Mouse (Mus musculus) forebrain, embryonic 12.5 days (tissue): Measurements from ENCODE around the gene Tfdp2. TPM values are rescaled to one million over a fixed set of nuclear protein-coding genes. Genes with fewer than 3 reads are reported as not detected.

Experiments
- ATAC-seq: fragments of 200-750 bp; cut with Nextera tagmentation; 2 replicates; pipeline ENCODE4 v1.8.0; 2017; ENCODE audit warnings: moderate TSS enrichment; ENCODE audit not compliant: low FRiP score
- H3K27ac ChIP-seq: fragments of 300-500 bp; sonication (generic); 2 replicates; pipeline ENCODE4 v1.5.1; 2016; ENCODE audit warnings: mild to moderate bottlenecking
- H3K27me3 ChIP-seq: fragments of 300-500 bp; sonication (generic); 2 replicates; pipeline ENCODE4 v1.6.1; 2016; ENCODE audit warnings: mild to moderate bottlenecking
- H3K36me3 ChIP-seq: fragments of 300-500 bp; sonication (generic); replicated peaks from 2 replicates; pipeline ENCODE4 v1.6.1; 2016; ENCODE audit warnings: mild to moderate bottlenecking
- H3K4me1 ChIP-seq: fragments of 300-500 bp; sonication (generic); 2 replicates; pipeline ENCODE4 v1.6.1; 2016
- H3K4me2 ChIP-seq: fragments of 300-500 bp; sonication (generic); 2 replicates; pipeline ENCODE4 v1.6.1; 2016; ENCODE audit warnings: mild to moderate bottlenecking, moderate library complexity
- H3K4me3 ChIP-seq: fragments of 300-500 bp; sonication (generic); replicated peaks from 2 replicates; pipeline ENCODE4 v1.5.1; 2016; ENCODE audit warnings: mild to moderate bottlenecking
- H3K9ac ChIP-seq: fragments of 300-500 bp; sonication (generic); 2 replicates; pipeline ENCODE4 v1.6.1; 2016; ENCODE audit warnings: mild to moderate bottlenecking
- H3K9me3 ChIP-seq: fragments of 300-500 bp; sonication (generic); 2 replicates; pipeline ENCODE4 v1.6.1; 2016
- WGBS: fragments of 180-500 bp; shearing (Covaris S2); methylation state at CpG from one replicate; pipeline ENCODE4 v1.1.7; 2016; 5-methylcytosine and 5-hydroxymethylcytosine counted together
- polyA plus RNA-seq: library from polyadenylated mRNA; unstranded; fragments of >200 nt; fragmentation: Nextera tagmentation; extraction: Ambion mirVana; gene quantifications from 2 replicates; pipeline ENCODE4 v1.2.1, GENCODE M21; 2016

The Tfdp2 gene
- polyA plus RNA-seq, 1 experiment from 2014 or later: 71.3 TPM

DNA sequence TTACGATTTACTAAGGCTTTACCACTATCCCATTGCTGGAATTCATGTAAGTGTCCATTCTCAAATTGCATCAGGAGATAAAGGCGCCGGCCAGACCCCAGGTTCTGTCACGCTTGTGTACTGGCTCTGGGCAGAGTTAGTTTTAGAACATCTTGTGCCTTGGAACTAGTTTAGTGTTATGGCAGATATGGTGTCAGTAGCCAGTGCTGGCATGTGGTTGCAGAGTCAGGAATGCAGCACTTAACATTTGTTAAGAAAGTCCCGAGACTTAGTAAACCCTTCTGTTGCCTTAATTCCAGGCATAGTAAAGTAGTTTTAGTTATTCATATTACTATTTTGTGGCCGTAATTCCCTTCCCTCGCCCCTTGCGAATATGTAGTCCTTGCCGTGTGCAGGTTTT, 1.7 kb downstream of the Tfdp2 start:
- ATAC-seq: no peak
- peak overlapping the region; percentile 98; the same call in 1 of the 2 replicates for H3K4me2 ChIP-seq
- no peaks in the 10 kb centered on the region for H3K9me3 ChIP-seq
- H3K27me3 ChIP-seq: no peaks in the 10 kb centered on the region
- H3K36me3 ChIP-seq: no peaks in the 10 kb centered on the region
- no peak overlapping the region for H3K4me3 ChIP-seq
- no peak overlapping the region for H3K27ac ChIP-seq
- no peak overlapping the region for H3K9ac ChIP-seq
- WGBS: 78% methylated on average over 9 of the region's 9 CpGs
- peaks cover 15% of the 10 kb centered on the region for H3K4me1 ChIP-seq

DNA sequence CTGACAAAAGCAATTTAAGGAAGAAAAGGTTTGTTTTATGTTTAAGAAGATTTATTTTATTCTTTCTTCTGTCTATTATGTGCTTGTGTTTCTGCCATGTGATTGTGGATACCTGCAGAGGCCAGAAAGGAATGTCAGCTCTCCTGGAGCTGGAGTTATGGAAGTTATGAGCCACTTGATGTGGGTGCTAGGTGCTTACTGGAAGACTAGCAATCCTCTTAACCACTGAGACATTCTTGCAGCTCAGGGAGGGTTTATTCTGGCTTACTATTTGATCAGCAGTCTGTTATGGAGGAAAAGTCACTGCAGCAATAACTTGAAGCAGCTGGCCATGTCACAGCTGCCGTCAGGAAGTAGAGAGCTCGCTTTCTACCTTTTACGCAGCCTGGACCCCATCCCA, 7.6 kb downstream of the Tfdp2 start:
- Histone ChIP-seq H3K4me1 (no peaks in the 10 kb centered on the region), H3K27me3 (no peaks in the 10 kb centered on the region), H3K4me2 (no peak overlapping the region), H3K27ac (no peak overlapping the region), H3K4me3 (no peak overlapping the region), H3K36me3 (no peaks in the 10 kb centered on the region), H3K9ac (no peak overlapping the region), H3K9me3 (no peaks in the 10 kb centered on the region)
- 96% methylated on average over 3 of the region's 3 CpGs for WGBS
- ATAC-seq: no peak

DNA sequence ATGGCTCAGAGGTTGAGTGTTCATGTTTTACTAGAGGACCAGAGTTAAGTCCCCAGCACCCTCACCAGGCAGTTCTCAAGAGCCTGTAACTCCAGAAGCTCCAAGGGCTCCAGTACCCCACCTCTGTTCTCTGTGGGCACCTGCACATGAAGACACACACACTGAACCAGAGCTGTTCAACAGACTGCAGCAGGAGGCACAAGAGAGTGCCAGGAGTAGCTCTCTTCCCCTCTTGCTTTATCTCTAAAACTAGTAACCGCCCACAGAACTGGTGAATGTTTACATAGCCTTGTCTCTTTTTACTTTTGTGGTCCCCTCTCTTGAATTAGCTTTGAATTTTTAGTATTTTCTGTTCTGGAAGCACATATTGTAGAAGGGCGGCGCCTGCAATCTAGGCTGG, 11.4 kb downstream of the Tfdp2 start:
- H3K4me1 ChIP-seq: no peaks in the 10 kb centered on the region
- no peaks in the 10 kb centered on the region for H3K27me3 ChIP-seq
- no peak overlapping the region for H3K4me3 ChIP-seq
- H3K4me2 ChIP-seq: no peak overlapping the region
- no peak overlapping the region for H3K9ac ChIP-seq
- no peaks in the 10 kb centered on the region for H3K36me3 ChIP-seq
- H3K9me3 ChIP-seq: no peaks in the 10 kb centered on the region
- H3K27ac ChIP-seq: no peak overlapping the region
- no peak for ATAC-seq
- WGBS: 94% methylated on average over 3 of the region's 3 CpGs

DNA sequence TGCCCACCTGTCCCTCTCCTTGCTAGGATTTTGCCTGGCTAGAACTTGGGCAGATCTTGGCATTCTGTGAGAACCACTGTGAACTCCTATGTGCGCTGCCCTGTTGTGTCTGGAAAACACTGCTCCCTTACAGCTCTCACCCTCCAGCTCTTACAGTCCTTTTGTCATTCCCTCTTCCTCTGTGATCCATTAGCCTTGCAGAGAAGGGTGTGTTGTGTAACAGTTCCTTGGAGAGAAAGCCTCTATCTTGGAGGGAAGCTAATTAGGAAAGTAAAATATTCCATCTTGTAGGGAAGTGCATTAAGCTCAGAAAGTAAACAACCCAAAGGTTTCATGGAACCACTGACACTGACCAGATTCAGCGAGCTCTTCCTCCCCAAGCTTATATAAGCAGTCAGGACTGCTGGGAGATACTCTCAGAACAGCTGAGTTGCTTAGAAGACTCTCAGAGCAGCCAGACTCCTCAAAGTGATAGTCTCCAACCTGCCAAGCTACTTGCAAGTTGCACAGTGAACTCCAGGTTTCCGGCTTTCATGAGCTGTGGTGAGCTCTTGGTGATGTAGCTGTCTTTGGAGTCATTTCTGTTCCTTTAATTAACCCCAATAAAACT, 17.1 kb downstream of the Tfdp2 start:
- H3K4me2 ChIP-seq: no peak overlapping the region
- no peak overlapping the region for H3K27ac ChIP-seq
- H3K9me3 ChIP-seq: no peaks in the 10 kb centered on the region
- no peak for ATAC-seq
- H3K4me3 ChIP-seq: no peak overlapping the region
- no peaks in the 10 kb centered on the region for H3K36me3 ChIP-seq
- WGBS: 91% methylated on average over 3 of the region's 3 CpGs
- no peak overlapping the region for H3K9ac ChIP-seq
- H3K4me1 ChIP-seq: no peaks in the 10 kb centered on the region
- no peaks in the 10 kb centered on the region for H3K27me3 ChIP-seq

DNA sequence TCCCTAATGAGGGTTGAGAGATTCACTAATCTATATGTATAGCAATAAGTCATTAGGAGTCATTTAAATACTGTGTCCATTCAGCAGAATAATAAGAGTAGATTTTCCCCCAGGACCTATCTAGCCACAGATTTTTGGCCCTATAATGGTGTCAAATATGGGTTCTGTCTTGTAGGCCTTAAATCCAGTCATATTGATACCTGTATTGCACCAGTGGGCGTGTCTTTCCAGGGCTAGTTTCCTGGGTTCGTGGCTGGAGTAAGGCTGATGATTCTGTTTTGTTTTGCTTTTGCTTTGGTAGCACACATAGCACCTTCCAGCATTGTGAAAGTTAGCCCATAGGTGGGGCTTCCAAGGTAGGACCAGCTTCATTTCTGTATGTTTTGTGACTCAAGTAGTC, 18.1 kb downstream of the Tfdp2 start:
- no peak for ATAC-seq
- Histone ChIP-seq H3K27ac (no peak overlapping the region), H3K4me2 (no peak overlapping the region), H3K36me3 (no peaks in the 10 kb centered on the region), H3K9ac (no peak overlapping the region), H3K9me3 (no peaks in the 10 kb centered on the region), H3K27me3 (no peaks in the 10 kb centered on the region), H3K4me3 (no peak overlapping the region), H3K4me1 (no peaks in the 10 kb centered on the region)
- WGBS: 94% methylated on average over 2 of the region's 2 CpGs

DNA sequence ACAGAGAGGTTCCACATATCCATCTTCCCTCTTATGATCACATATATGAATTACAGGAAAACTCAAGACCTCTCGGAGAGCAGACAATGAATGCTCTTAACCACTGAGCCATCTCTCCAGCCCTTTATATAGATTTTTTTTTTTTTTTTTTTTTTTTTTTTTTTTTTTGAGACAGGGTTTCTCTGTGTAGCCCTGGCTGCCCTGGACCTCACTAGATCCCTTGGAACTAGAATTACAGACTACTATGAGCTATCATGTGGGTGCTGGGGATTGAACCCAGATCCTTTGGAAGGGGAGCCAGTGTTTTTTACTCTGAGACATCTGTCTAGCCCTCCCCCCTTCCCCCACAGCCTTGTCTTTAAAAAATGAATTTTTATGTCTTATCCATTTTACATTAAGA, 21.2 kb downstream of the Tfdp2 start:
- H3K4me3 ChIP-seq: no peak overlapping the region
- H3K27me3 ChIP-seq: no peaks in the 10 kb centered on the region
- 96% methylated on average over 1 of the region's 1 CpGs for WGBS
- H3K9me3 ChIP-seq: no peaks in the 10 kb centered on the region
- no peaks in the 10 kb centered on the region for H3K36me3 ChIP-seq
- H3K27ac ChIP-seq: no peak overlapping the region
- no peak overlapping the region for H3K4me2 ChIP-seq
- no peak overlapping the region for H3K9ac ChIP-seq
- no peak for ATAC-seq
- no peaks in the 10 kb centered on the region for H3K4me1 ChIP-seq

DNA sequence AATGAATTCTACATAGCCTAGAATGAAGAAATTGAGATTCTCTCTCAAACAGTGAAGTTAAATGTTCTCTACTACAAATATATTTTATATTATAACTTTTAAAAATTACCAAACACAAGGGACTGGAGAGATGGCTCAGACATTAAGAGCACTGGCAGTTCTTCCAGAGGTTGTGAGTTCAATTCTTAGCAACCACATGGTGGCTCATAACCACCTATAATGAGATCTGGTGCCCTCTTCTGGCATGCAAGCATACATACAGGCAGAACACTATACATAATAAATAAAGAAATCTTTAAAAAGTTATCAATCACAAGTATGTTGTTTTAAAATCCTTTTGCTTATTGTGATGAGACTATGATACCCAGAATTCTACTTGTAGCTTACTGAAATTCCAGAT, 21.7 kb downstream of the Tfdp2 start:
- Histone ChIP-seq H3K9ac (no peak overlapping the region), H3K4me1 (no peaks in the 10 kb centered on the region), H3K36me3 (no peaks in the 10 kb centered on the region), H3K27me3 (no peaks in the 10 kb centered on the region), H3K9me3 (no peaks in the 10 kb centered on the region), H3K4me3 (no peak overlapping the region), H3K4me2 (no peak overlapping the region), H3K27ac (no peak overlapping the region)
- no peak for ATAC-seq

DNA sequence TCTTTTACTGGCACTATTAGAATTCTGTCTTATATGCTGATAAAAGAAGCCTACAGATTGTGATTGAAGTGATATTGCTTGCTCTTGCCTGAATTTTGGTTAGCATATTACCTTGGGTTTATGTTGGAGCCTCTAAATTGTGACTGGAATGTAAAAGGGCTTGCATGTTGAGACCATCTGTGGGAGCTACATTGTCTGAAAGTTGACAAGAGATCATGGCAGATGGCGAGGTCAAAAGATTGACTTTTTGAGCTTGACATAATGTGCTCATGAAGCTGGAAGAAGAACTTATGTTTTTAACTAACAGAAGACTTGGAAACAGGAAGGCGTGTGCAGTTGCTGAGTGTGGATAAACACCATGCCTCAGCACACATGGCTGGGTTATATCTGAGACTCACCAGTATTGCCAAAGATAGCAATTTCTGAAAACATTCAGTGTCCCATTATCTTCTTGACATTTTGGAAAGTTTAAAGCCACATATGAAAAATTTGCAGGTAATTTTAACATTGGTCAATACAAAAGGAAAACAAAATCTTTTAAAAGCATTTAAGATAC, 23.1 kb downstream of the Tfdp2 start:
- H3K9me3 ChIP-seq: no peaks in the 10 kb centered on the region
- WGBS: 65% methylated on average over 2 of the region's 2 CpGs
- no peak overlapping the region for H3K4me3 ChIP-seq
- H3K27ac ChIP-seq: no peak overlapping the region
- no peaks in the 10 kb centered on the region for H3K27me3 ChIP-seq
- no peak overlapping the region for H3K4me2 ChIP-seq
- H3K4me1 ChIP-seq: no peaks in the 10 kb centered on the region
- H3K9ac ChIP-seq: no peak overlapping the region
- ATAC-seq: no peak
- H3K36me3 ChIP-seq: no peaks in the 10 kb centered on the region

DNA sequence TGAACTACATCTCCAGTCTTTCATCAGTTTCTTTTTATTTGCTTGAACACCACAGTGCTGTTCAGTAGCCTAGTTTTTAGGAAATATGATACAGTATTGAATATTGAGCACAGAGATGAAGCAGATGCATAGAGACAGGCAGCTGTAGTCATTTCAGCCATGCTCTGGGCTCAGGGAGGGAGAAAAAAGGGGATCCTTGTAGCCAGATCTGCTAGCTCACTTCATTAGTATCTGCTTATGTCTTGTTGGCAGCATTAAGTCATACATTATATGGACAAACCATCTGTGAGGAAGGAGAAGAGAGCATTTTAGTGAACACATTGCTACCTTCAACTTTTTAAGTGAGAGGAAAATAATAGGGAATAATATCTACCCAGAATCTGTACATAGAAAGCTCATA, 24.3 kb downstream of the Tfdp2 start:
- ATAC-seq: no peak
- no peak overlapping the region for H3K9ac ChIP-seq
- H3K27me3 ChIP-seq: no peaks in the 10 kb centered on the region
- no peaks in the 10 kb centered on the region for H3K9me3 ChIP-seq
- H3K4me2 ChIP-seq: no peak overlapping the region
- H3K4me1 ChIP-seq: no peaks in the 10 kb centered on the region
- no peak overlapping the region for H3K4me3 ChIP-seq
- H3K27ac ChIP-seq: no peak overlapping the region
- no peaks in the 10 kb centered on the region for H3K36me3 ChIP-seq

DNA sequence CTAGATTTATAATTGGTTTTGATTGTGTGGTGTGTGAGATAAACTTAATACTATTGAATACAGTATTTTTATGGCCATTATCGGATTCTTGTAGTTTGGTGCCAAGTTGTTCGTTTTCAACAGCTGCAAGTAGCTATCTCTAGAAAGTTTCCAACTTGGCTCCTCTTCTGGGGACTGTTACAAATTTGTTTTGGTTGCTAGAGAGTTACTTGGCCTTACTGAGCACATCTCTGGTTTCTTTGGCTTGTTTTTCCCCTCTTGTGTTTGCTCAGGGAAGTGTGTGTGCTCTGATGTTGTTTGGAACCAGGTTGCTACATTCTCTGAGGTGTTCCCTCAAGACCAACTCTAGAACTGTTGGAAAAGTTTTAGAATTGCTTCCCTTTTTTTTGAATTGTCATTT, 27.2 kb downstream of the Tfdp2 start:
- Histone ChIP-seq H3K9ac (no peak overlapping the region), H3K4me2 (no peak overlapping the region), H3K36me3 (no peaks in the 10 kb centered on the region), H3K27me3 (no peaks in the 10 kb centered on the region), H3K4me1 (no peaks in the 10 kb centered on the region), H3K27ac (no peak overlapping the region), H3K9me3 (no peaks in the 10 kb centered on the region), H3K4me3 (no peak overlapping the region)
- ATAC-seq: no peak
- WGBS: 96% methylated on average over 2 of the region's 2 CpGs

DNA sequence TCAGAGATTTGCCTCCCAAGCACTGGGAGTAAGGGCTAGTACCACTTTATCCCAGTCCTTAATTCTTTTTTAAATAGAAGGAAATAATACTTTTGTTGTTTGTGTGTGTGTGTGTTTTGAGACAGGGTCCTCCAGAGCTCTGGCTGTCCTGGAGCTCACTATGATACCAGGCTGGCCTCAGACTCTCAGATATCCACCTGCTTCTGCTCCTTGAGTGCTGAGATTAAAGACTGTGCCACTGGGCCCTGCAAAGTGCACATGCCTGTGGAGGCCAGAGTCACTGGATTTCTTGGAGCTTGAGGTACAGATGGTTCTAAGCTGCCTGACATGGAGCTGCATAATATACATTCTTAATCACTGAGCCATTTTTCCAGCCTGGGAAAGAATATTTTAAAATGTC, 32.2 kb downstream of the Tfdp2 start:
- Histone ChIP-seq H3K27me3 (no peaks in the 10 kb centered on the region), H3K27ac (no peak overlapping the region), H3K36me3 (no peaks in the 10 kb centered on the region), H3K4me3 (no peak overlapping the region), H3K4me2 (no peak overlapping the region), H3K9ac (no peak overlapping the region), H3K9me3 (no peaks in the 10 kb centered on the region), H3K4me1 (no peaks in the 10 kb centered on the region)
- no peak for ATAC-seq

DNA sequence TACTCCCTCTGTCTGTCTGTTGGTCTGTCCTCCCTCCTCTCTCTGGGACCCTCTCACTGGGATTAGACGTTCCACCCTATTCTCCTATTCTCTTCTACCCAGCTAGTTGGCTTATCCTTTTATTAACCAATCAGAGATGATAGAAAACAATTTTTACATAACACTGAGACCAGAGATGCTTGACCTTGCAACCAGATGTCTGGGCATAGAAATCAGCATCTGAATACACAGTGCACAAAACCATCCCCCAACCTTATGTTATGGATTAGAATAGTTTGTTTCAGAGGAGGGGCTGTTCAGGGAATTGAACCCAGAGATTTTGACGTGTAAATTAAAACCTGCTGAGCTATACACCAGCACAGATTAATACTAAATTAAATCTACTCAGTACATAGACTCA, 34.2 kb downstream of the Tfdp2 start:
- H3K9ac ChIP-seq: no peak overlapping the region
- H3K4me2 ChIP-seq: no peak overlapping the region
- H3K4me1 ChIP-seq: no peaks in the 10 kb centered on the region
- H3K4me3 ChIP-seq: no peak overlapping the region
- 32% methylated on average over 2 of the region's 2 CpGs for WGBS
- H3K27me3 ChIP-seq: no peaks in the 10 kb centered on the region
- H3K36me3 ChIP-seq: no peaks in the 10 kb centered on the region
- H3K9me3 ChIP-seq: no peaks in the 10 kb centered on the region
- no peak for ATAC-seq
- no peak overlapping the region for H3K27ac ChIP-seq

DNA sequence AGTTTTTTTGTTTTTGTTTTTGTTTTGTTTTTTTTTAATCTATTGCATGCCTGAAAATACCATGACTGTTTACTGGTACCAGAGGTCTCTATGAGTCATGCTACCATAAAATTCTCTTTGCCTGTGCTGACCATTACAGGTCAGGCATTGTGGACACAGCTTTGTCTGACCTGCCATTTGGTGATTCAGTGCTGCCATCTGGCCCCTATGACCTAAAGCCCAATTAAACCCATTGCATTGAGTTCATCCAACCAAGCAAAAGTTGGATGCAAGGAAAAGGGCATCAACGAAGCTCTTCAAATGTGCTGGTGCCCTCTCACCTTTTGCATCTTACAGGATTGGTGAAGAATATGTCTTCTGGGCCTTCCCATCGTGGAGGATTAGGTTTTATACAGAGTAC, 39.4 kb downstream of the Tfdp2 start:
- H3K9ac ChIP-seq: no peak overlapping the region
- H3K36me3 ChIP-seq: no peaks in the 10 kb centered on the region
- no peak for ATAC-seq
- H3K4me1 ChIP-seq: no peaks in the 10 kb centered on the region
- no peak overlapping the region for H3K4me2 ChIP-seq
- H3K27ac ChIP-seq: no peak overlapping the region
- H3K27me3 ChIP-seq: no peaks in the 10 kb centered on the region
- no peaks in the 10 kb centered on the region for H3K9me3 ChIP-seq
- 59% methylated on average over 2 of the region's 2 CpGs for WGBS
- no peak overlapping the region for H3K4me3 ChIP-seq
